Mouse (Mus musculus): ENCODE data around the gene Erc2.

Erc2 gene

GRCm38 (mm10) chr14:27778503-27778902 lies 156.3 kb downstream of the Erc2 start:
- DNase-seq: peak; percentile 60

- DNase-seq: no peak
Measured at GRCm38 (mm10) chr14:27778982-27779701, 156.9 kb downstream of the Erc2 start.

GRCm38 (mm10) chr14:27781221-27781620 lies 159.0 kb downstream of the Erc2 start:
- no peak for DNase-seq

- DNase-seq: peak; percentile 59 to 68
Measured at GRCm38 (mm10) chr14:27784826-27785225, 162.6 kb downstream of the Erc2 start.

- no peak for DNase-seq
Measured at GRCm38 (mm10) chr14:27785562-27785961, 163.3 kb downstream of the Erc2 start.

- DNase-seq: no peak
Measured at GRCm38 (mm10) chr14:27789066-27789898, 167.1 kb downstream of the Erc2 start.

- DNase-seq: no peak
Measured at GRCm38 (mm10) chr14:27798184-27798934, 176.1 kb downstream of the Erc2 start.

- no peak for DNase-seq
Measured at GRCm38 (mm10) chr14:27800766-27801165, 178.5 kb downstream of the Erc2 start.

- DNase-seq: no peak
Measured at GRCm38 (mm10) chr14:27803961-27804360, 181.7 kb downstream of the Erc2 start.

- DNase-seq: no peak
Measured at GRCm38 (mm10) chr14:27805064-27805463, 182.8 kb downstream of the Erc2 start.

- peak; percentile 65 to 73 for DNase-seq
Measured at GRCm38 (mm10) chr14:27808080-27808479, 185.9 kb downstream of the Erc2 start.

- no peak for DNase-seq
Measured at GRCm38 (mm10) chr14:27808523-27809114, 186.4 kb downstream of the Erc2 start.

GRCm38 (mm10) chr14:27810790-27811189 lies 188.6 kb downstream of the Erc2 start:
- no peak for DNase-seq

GRCm38 (mm10) chr14:27811649-27812048 lies 189.4 kb downstream of the Erc2 start:
- no peak for DNase-seq

- DNase-seq: no peak
Measured at GRCm38 (mm10) chr14:27815739-27816138, 193.5 kb downstream of the Erc2 start.

- no peak for DNase-seq
Measured at GRCm38 (mm10) chr14:27818986-27819385, 196.8 kb downstream of the Erc2 start.

GRCm38 (mm10) chr14:27821801-27822200 lies 199.6 kb downstream of the Erc2 start:
- peak; percentile 54 to 67 for DNase-seq

- no peak for DNase-seq
Measured at GRCm38 (mm10) chr14:27822566-27822965, 200.3 kb downstream of the Erc2 start.

- DNase-seq: no peak
Measured at GRCm38 (mm10) chr14:27823048-27823447, 200.8 kb downstream of the Erc2 start.

GRCm38 (mm10) chr14:27823897-27824296 lies 201.7 kb downstream of the Erc2 start:
- DNase-seq: no peak

GRCm38 (mm10) chr14:27826829-27827228 lies 204.6 kb downstream of the Erc2 start:
- no peak for DNase-seq

GRCm38 (mm10) chr14:27828089-27828488 lies 205.9 kb downstream of the Erc2 start:
- peak in 1 of 2 experiments; percentile 37 for DNase-seq

GRCm38 (mm10) chr14:27832196-27832595 lies 210.0 kb downstream of the Erc2 start:
- DNase-seq: no peak

Data from cerebellum, postnatal 25 days (tissue).